ENCODE assay signal across 11 mouse cellular contexts in the genomic region with DNA sequence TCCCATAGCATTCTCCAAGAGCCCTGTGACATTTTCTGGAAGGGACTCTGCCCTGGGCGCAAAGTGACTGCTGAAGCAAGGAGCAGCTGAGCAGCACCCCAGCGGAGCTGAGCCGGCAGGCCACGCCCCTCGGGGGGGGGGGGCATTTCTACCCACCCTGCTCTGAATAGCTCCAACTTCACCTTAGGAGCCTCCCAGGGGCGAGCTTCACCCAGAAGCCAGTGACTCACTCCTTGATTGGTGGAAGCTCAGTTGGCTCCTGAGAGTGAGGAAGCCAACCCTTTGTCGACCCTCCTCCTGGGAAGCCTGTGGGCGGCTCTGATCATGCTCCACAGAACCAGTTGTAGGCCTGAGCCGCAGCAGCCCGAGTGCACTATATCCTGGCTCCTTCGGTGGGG. TPM values are rescaled to one million over a fixed set of nuclear protein-coding genes. Genes with fewer than 3 reads are reported as not detected.
DNase-seq lines count a peak whose midpoint lies in the region; ATAC-seq and TF ChIP-seq lines count a peak whose summit lies in the region.
"Had no signal": no experiment of that assay in that cellular context is flagged by ENCODE, and none has a peak within 500 bp of the region (broad histone marks: within the 10 kb centered on the region; RNA-seq: fewer than 3 reads in every experiment).

No protein-coding gene starts in this region.

- no peak for DNase-seq in forebrain, embryonic 11.5 days (ENCODE audit: low spot score)
- DNase-seq in NIH3T3 (ENCODE audit: low read depth) = peak; percentile 53
- DNase-seq in natural killer cell, adult 2 months (ENCODE audit: low spot score in 2 of 2) = no peak
- DNase-seq in layer of hippocampus, adult 8-10 months (ENCODE audit: low spot score in 2 of 2) = no peak
- DNase-seq in urinary bladder, postnatal 36 days (ENCODE audit: low spot score in 2 of 2) = no peak

- 7% methylated on average over 11 of the region's 11 CpGs for WGBS in forebrain, embryonic 11.5 days
- WGBS in forebrain, embryonic 16.5 days = 9% methylated on average over 10 of the region's 11 CpGs
- 8% methylated on average over 11 of the region's 11 CpGs for WGBS in intestine, postnatal 0 days
- WGBS in lung, embryonic 16.5 days = 13% methylated on average over 11 of the region's 11 CpGs

- no peak overlapping the region for H3K4me2 ChIP-seq in forebrain, embryonic 11.5 days (ENCODE audit: low read depth, low read length, severe bottlenecking)
- no peak overlapping the region for H3K4me2 ChIP-seq in forebrain, embryonic 16.5 days (ENCODE audit: low read length)
- peak overlapping the region; percentile 41 for H3K4me2 ChIP-seq in intestine, postnatal 0 days (replicated peaks; ENCODE audit: low read depth)
- no peak overlapping the region for H3K4me2 ChIP-seq in lung, embryonic 16.5 days (ENCODE audit: low read depth, low read length)
- H3K4me2 ChIP-seq: hindbrain, embryonic 15.5 days had no signal

- no peak overlapping the region for H3K9ac ChIP-seq in forebrain, embryonic 11.5 days (ENCODE audit: low read length)
- H3K9ac ChIP-seq in forebrain, embryonic 16.5 days (replicated peaks; ENCODE audit: low read depth, low read length) = no peak overlapping the region
- no peak overlapping the region for H3K9ac ChIP-seq in intestine, postnatal 0 days (ENCODE audit: low read depth, low read length)
- H3K9ac ChIP-seq in lung, embryonic 16.5 days (ENCODE audit: low read length) = no peak overlapping the region
- H3K9ac ChIP-seq: hindbrain, embryonic 15.5 days had no signal

- no peak overlapping the region for H3K27ac ChIP-seq in forebrain, embryonic 11.5 days (ENCODE audit: low read depth, low read length)
- H3K27ac ChIP-seq in forebrain, embryonic 16.5 days (ENCODE audit: low read length) = no peak overlapping the region
- H3K27ac ChIP-seq in intestine, postnatal 0 days (ENCODE audit: low read depth, low read length) = peak overlapping the region; percentile 94
- no peak overlapping the region for H3K27ac ChIP-seq in lung, embryonic 16.5 days (ENCODE audit: low read length)
- H3K27ac ChIP-seq: hindbrain, embryonic 15.5 days had no signal

- H3K4me3 ChIP-seq in forebrain, embryonic 11.5 days (ENCODE audit: low read depth, low read length) = no peak overlapping the region
- H3K4me3 ChIP-seq in forebrain, embryonic 16.5 days (replicated peaks; ENCODE audit: low read length) = no peak overlapping the region
- no peak overlapping the region for H3K4me3 ChIP-seq in intestine, postnatal 0 days (ENCODE audit: low read depth, low read length)
- H3K4me3 ChIP-seq in lung, embryonic 16.5 days (ENCODE audit: low read length) = no peak overlapping the region
- H3K4me3 ChIP-seq: hindbrain, embryonic 15.5 days had no signal

- H3K4me1 ChIP-seq in forebrain, embryonic 11.5 days (replicated peaks; ENCODE audit: control insufficient read depth, insufficient read depth, low read length) = 0 out of 2 replicates have a peak, but pooled peaks cover 2% of the 10 kb centered on the region
- no peaks in the 10 kb centered on the region for H3K4me1 ChIP-seq in forebrain, embryonic 16.5 days (replicated peaks; ENCODE audit: control insufficient read depth, insufficient read depth, low read length)
- H3K4me1 ChIP-seq in intestine, postnatal 0 days (replicated peaks; ENCODE audit: control insufficient read depth, insufficient read depth, low read length) = peaks cover 19% of the 10 kb centered on the region
- H3K4me1 ChIP-seq in lung, embryonic 16.5 days (replicated peaks; ENCODE audit: control insufficient read depth, insufficient read depth, low read length) = peaks cover 21% of the 10 kb centered on the region

- no peak for TF ChIP-seq CTCF in intestine, postnatal 0 days (IDR thresholded peaks at IDR 0.05; ENCODE audit: low read depth)

- H3K27me3 ChIP-seq in forebrain, embryonic 11.5 days (ENCODE audit: control insufficient read depth, insufficient read depth, low read length) = no peaks in the 10 kb centered on the region
- no peaks in the 10 kb centered on the region for H3K27me3 ChIP-seq in forebrain, embryonic 16.5 days (replicated peaks; ENCODE audit: control insufficient read depth, insufficient read depth, low read length)
- H3K27me3 ChIP-seq in intestine, postnatal 0 days (replicated peaks; ENCODE audit: control insufficient read depth, insufficient read depth, low read length) = no peaks in the 10 kb centered on the region
- H3K27me3 ChIP-seq in lung, embryonic 16.5 days (ENCODE audit: control insufficient read depth, insufficient read depth, low read depth, low read length) = no peaks in the 10 kb centered on the region
- H3K27me3 ChIP-seq: hindbrain, embryonic 15.5 days had no signal

- ATAC-seq in forebrain, embryonic 11.5 days (replicated peaks; ENCODE audit: low FRiP score) = peak; percentile 42; the same call in 1 of the 2 replicates
- no peak for ATAC-seq in forebrain, embryonic 16.5 days
- peak; percentile 83 for ATAC-seq in intestine, postnatal 0 days
- ATAC-seq in lung, embryonic 16.5 days (ENCODE audit: low read depth) = peak; percentile 36; the same call in 1 of the 2 replicates

- H3K36me3 ChIP-seq in forebrain, embryonic 11.5 days (ENCODE audit: control insufficient read depth, insufficient read depth, low read length) = no peaks in the 10 kb centered on the region
- H3K36me3 ChIP-seq in forebrain, embryonic 16.5 days (ENCODE audit: control insufficient read depth, insufficient read depth) = no peaks in the 10 kb centered on the region
- H3K36me3 ChIP-seq in intestine, postnatal 0 days (ENCODE audit: control insufficient read depth, insufficient read depth) = peaks cover 11% of the 10 kb centered on the region
- H3K36me3 ChIP-seq in lung, embryonic 16.5 days (ENCODE audit: control insufficient read depth, insufficient read depth, low read length) = no peaks in the 10 kb centered on the region
- H3K36me3 ChIP-seq: hindbrain, embryonic 15.5 days had no signal

- H3K9me3 ChIP-seq in forebrain, embryonic 11.5 days (ENCODE audit: control insufficient read depth, low read length) = no peaks in the 10 kb centered on the region
- no peaks in the 10 kb centered on the region for H3K9me3 ChIP-seq in forebrain, embryonic 16.5 days (ENCODE audit: control insufficient read depth, low read length)
- no peaks in the 10 kb centered on the region for H3K9me3 ChIP-seq in intestine, postnatal 0 days (ENCODE audit: control insufficient read depth)
- H3K9me3 ChIP-seq in lung, embryonic 16.5 days (ENCODE audit: control insufficient read depth, low read length) = no peaks in the 10 kb centered on the region
- H3K9me3 ChIP-seq: hindbrain, embryonic 15.5 days had no signal

RNA-seq across cellular contexts. Expression of a gene that starts 10.0 kb away (rescaled TPM):
- polyA plus RNA-seq in forebrain, embryonic 11.5 days (2014; fragmentation: Nextera tagmentation; extraction: Ambion mirVana) = 8.8 and 9.4 TPM in 2 replicates
- polyA plus RNA-seq in forebrain, embryonic 16.5 days (2015; fragmentation: Nextera tagmentation; extraction: Ambion mirVana) = 15.1 and 23.8 TPM in 2 replicates
- 91.8 and 95.5 TPM in 2 replicates for polyA plus RNA-seq in intestine, postnatal 0 days (2015; fragmentation: Nextera tagmentation; extraction: Ambion mirVana)
- polyA plus RNA-seq in lung, embryonic 16.5 days (2015; fragmentation: Nextera tagmentation; extraction: Ambion mirVana) = 7.7 and 9.3 TPM in 2 replicates
- total RNA-seq in layer of hippocampus, adult 8-10 months (2022) = 100 to 1,000 TPM; 333 to 386 (median 359) TPM
- total RNA-seq: MEL had no signal

RNA-seq across cellular contexts. Expression of a gene that starts 28.4 kb away (rescaled TPM):
- polyA plus RNA-seq in forebrain, embryonic 11.5 days (2014; fragmentation: Nextera tagmentation; extraction: Ambion mirVana) = not detected in 2 replicates
- 0.77 TPM in 1 of 2 replicates, not detected in the other for polyA plus RNA-seq in forebrain, embryonic 16.5 days (2015; fragmentation: Nextera tagmentation; extraction: Ambion mirVana)
- polyA plus RNA-seq in intestine, postnatal 0 days (2015; fragmentation: Nextera tagmentation; extraction: Ambion mirVana) = 1.2 and 1.3 TPM in 2 replicates
- 0.62 TPM in 1 of 2 replicates, not detected in the other for polyA plus RNA-seq in lung, embryonic 16.5 days (2015; fragmentation: Nextera tagmentation; extraction: Ambion mirVana)
- 10 to 100 TPM in 1 of 4 experiments, 1 to 10 TPM in 3; 3.7 to 10.8 (median 6.9) TPM for total RNA-seq in layer of hippocampus, adult 8-10 months (2022)
- total RNA-seq: MEL had no signal
- polyA plus RNA-seq: spleen, adult 2 months had no signal

RNA-seq across cellular contexts. Expression of a gene that starts 36.4 kb away (rescaled TPM):
- polyA plus RNA-seq in forebrain, embryonic 11.5 days (2014; fragmentation: Nextera tagmentation; extraction: Ambion mirVana) = not detected in 2 replicates
- polyA plus RNA-seq in forebrain, embryonic 16.5 days (2015; fragmentation: Nextera tagmentation; extraction: Ambion mirVana) = not detected in 2 replicates
- 0.05 TPM in 1 of 2 replicates, not detected in the other for polyA plus RNA-seq in intestine, postnatal 0 days (2015; fragmentation: Nextera tagmentation; extraction: Ambion mirVana)
- polyA plus RNA-seq in lung, embryonic 16.5 days (2015; fragmentation: Nextera tagmentation; extraction: Ambion mirVana) = not detected in 2 replicates
- under 1 TPM in 2 of 4 experiments, not detected in 2; 0.33 to 0.40 TPM for total RNA-seq in layer of hippocampus, adult 8-10 months (2022)
- total RNA-seq: MEL had no signal
- polyA plus RNA-seq: hindbrain, embryonic 15.5 days had no signal

RNA-seq across cellular contexts. Expression of a gene that starts 56.3 kb away (rescaled TPM):
- 53.7 and 60.5 TPM in 2 replicates for polyA plus RNA-seq in forebrain, embryonic 11.5 days (2014; fragmentation: Nextera tagmentation; extraction: Ambion mirVana)
- polyA plus RNA-seq in forebrain, embryonic 16.5 days (2015; fragmentation: Nextera tagmentation; extraction: Ambion mirVana) = 56.8 and 60.7 TPM in 2 replicates
- polyA plus RNA-seq in intestine, postnatal 0 days (2015; fragmentation: Nextera tagmentation; extraction: Ambion mirVana) = 79.4 and 80.7 TPM in 2 replicates
- 69.1 and 69.7 TPM in 2 replicates for polyA plus RNA-seq in lung, embryonic 16.5 days (2015; fragmentation: Nextera tagmentation; extraction: Ambion mirVana)
- 10 to 100 TPM; 83.6 to 98.9 (median 87.1) TPM for total RNA-seq in layer of hippocampus, adult 8-10 months (2022)

RNA-seq across cellular contexts. Expression of a gene that starts 56.3 kb away (rescaled TPM):
- 144 and 152 TPM in 2 replicates for polyA plus RNA-seq in forebrain, embryonic 11.5 days (2014; fragmentation: Nextera tagmentation; extraction: Ambion mirVana)
- 119 and 148 TPM in 2 replicates for polyA plus RNA-seq in forebrain, embryonic 16.5 days (2015; fragmentation: Nextera tagmentation; extraction: Ambion mirVana)
- 88.1 and 95.1 TPM in 2 replicates for polyA plus RNA-seq in intestine, postnatal 0 days (2015; fragmentation: Nextera tagmentation; extraction: Ambion mirVana)
- 91.2 and 91.9 TPM in 2 replicates for polyA plus RNA-seq in lung, embryonic 16.5 days (2015; fragmentation: Nextera tagmentation; extraction: Ambion mirVana)
- total RNA-seq in layer of hippocampus, adult 8-10 months (2022) = 10 to 100 TPM; 62.0 to 88.0 (median 71.0) TPM
